In the genomic region with DNA sequence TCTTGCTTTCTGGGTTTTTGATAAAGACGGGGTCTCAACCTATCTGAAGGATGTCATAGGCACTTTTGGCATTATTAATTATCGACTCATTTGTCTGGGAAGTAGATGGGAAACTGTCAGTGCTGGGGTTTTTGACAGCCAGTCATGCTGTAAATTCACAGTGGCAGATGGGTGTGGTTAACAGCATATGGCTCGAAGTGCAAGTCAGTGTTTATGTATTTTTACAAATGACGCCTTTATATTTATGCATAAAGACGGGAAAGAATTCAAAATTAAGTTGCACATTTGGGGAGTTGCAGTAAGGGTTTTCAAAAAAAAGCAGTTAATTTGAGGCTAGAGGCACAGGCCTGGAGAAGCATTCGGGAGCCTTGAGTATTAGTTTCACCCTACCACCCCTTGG, we compare ENCODE assay signal across 23 mouse cellular contexts.
"Had no signal": no experiment of that assay in that cellular context is flagged by ENCODE, and none has a peak within 500 bp of the region (broad histone marks: within the 10 kb centered on the region; RNA-seq: fewer than 3 reads in every experiment).

No protein-coding gene starts in this region.

- H3K27ac ChIP-seq: kidney, postnatal 0 days; limb, embryonic 10.5 days; limb, embryonic 13.5 days; liver, embryonic 12.5 days; liver, embryonic 15.5 days; lung, embryonic 15.5 days; midbrain, embryonic 10.5 days; midbrain, embryonic 13.5 days; neural tube, embryonic 13.5 days; stomach, embryonic 15.5 days had no signal

- H3K9ac ChIP-seq: limb, embryonic 13.5 days; liver, embryonic 12.5 days; liver, embryonic 15.5 days; lung, embryonic 15.5 days; midbrain, embryonic 13.5 days; neural tube, embryonic 13.5 days; stomach, embryonic 15.5 days had no signal

- ATAC-seq: liver, embryonic 12.5 days; midbrain, embryonic 13.5 days; midbrain, embryonic 16.5 days had no signal

- H3K27me3 ChIP-seq: liver, embryonic 12.5 days; liver, embryonic 15.5 days; lung, embryonic 15.5 days; megakaryocyte, embryonic 14.5 days; midbrain, embryonic 13.5 days; neural tube, embryonic 13.5 days; stomach, embryonic 15.5 days had no signal

- DNase-seq: kidney, adult 9 months; kidney, postnatal 25 days; liver; lung, adult 18-20 months; lung, postnatal 10 days; lung, postnatal 36 days; right cerebral cortex, adult 18-20 months; right cerebral cortex, postnatal 14 days; right cerebral cortex, postnatal 4 days; thymus, postnatal 25 days had no signal

- H3K4me1 ChIP-seq: liver, embryonic 12.5 days; liver, embryonic 15.5 days; lung, embryonic 15.5 days; megakaryocyte, embryonic 14.5 days; midbrain, embryonic 10.5 days; midbrain, embryonic 13.5 days; neural tube, embryonic 13.5 days; stomach, embryonic 15.5 days had no signal

- H3K4me2 ChIP-seq: limb, embryonic 13.5 days; liver, embryonic 12.5 days; liver, embryonic 15.5 days; lung, embryonic 15.5 days; midbrain, embryonic 13.5 days; neural tube, embryonic 13.5 days; stomach, embryonic 15.5 days had no signal

- H3K36me3 ChIP-seq: limb, embryonic 10.5 days; limb, embryonic 13.5 days; liver, embryonic 12.5 days; liver, embryonic 15.5 days; lung, embryonic 15.5 days; midbrain, embryonic 10.5 days; midbrain, embryonic 13.5 days; neural tube, embryonic 13.5 days; stomach, embryonic 15.5 days had no signal

- H3K4me3 ChIP-seq: limb, embryonic 10.5 days; limb, embryonic 13.5 days; liver, embryonic 12.5 days; liver, embryonic 15.5 days; lung, embryonic 15.5 days; megakaryocyte, embryonic 14.5 days; midbrain, embryonic 10.5 days; midbrain, embryonic 13.5 days; myocyte; neural tube, embryonic 13.5 days; stomach, embryonic 15.5 days had no signal

- H3K9me3 ChIP-seq: limb, embryonic 10.5 days; limb, embryonic 13.5 days; liver, embryonic 12.5 days; liver, embryonic 15.5 days; lung, embryonic 15.5 days; midbrain, embryonic 10.5 days; midbrain, embryonic 13.5 days; neural tube, embryonic 13.5 days; stomach, embryonic 15.5 days had no signal
